Mouse (Mus musculus) thymus, postnatal 36 days (tissue): ENCODE results near the gene Bicdl1.
A peak's percentile ranks its signal among the peaks of the same experiment; 100 is the strongest.
"Not testable (repeated sequence)": the region's sequence is repeated elsewhere in the genome, so short reads cannot be mapped to it uniquely, and the experiment has no call there.

Source experiments
- DNase-seq, 2 experiments: peaks; one replicate each; pipeline ENCODE4 v3.0.0; 2022; ENCODE audit warnings: mixed read lengths in 2 of 2

Bicdl1 gene

GRCm38 (mm10) chr5:115731001-115731731, at the start of gene Bicdl1:
Bicdl1 (minus strand) TSS chr5:115731621.
- peak; percentile 73 to 78 for DNase-seq

GRCm38 (mm10) chr5:115776911-115777310, 45.5 kb upstream of the Bicdl1 start:
- no peak for DNase-seq

- DNase-seq: no peak
Measured at GRCm38 (mm10) chr5:115775350-115775749, 43.9 kb upstream of the Bicdl1 start.

GRCm38 (mm10) chr5:115770048-115770447, 38.6 kb upstream of the Bicdl1 start:
- DNase-seq: no peak

- DNase-seq: no peak
Measured at GRCm38 (mm10) chr5:115769116-115769515, 37.7 kb upstream of the Bicdl1 start.

- no peak for DNase-seq
Measured at GRCm38 (mm10) chr5:115766821-115767220, 35.4 kb upstream of the Bicdl1 start.

GRCm38 (mm10) chr5:115763981-115764380, 32.6 kb upstream of the Bicdl1 start:
- no peak for DNase-seq

- peak; percentile 74 to 81 for DNase-seq
Measured at GRCm38 (mm10) chr5:115760903-115761302, 29.5 kb upstream of the Bicdl1 start.

GRCm38 (mm10) chr5:115758431-115759180, 27.2 kb upstream of the Bicdl1 start:
- no peak for DNase-seq

- no peak for DNase-seq
Measured at GRCm38 (mm10) chr5:115757516-115757915, 26.1 kb upstream of the Bicdl1 start.

GRCm38 (mm10) chr5:115755501-115755900, 24.1 kb upstream of the Bicdl1 start:
- DNase-seq: no peak

GRCm38 (mm10) chr5:115754831-115755230, 23.4 kb upstream of the Bicdl1 start:
- peak; percentile 70 to 83 for DNase-seq

GRCm38 (mm10) chr5:115752883-115753282, 21.5 kb upstream of the Bicdl1 start:
- no peak for DNase-seq

- not testable (repeated sequence) for DNase-seq
Measured at GRCm38 (mm10) chr5:115751916-115752315, 20.5 kb upstream of the Bicdl1 start.

- no peak for DNase-seq
Measured at GRCm38 (mm10) chr5:115748316-115748715, 16.9 kb upstream of the Bicdl1 start.

GRCm38 (mm10) chr5:115745319-115745718, 13.9 kb upstream of the Bicdl1 start:
- DNase-seq: no peak

- DNase-seq: no peak
Measured at GRCm38 (mm10) chr5:115738032-115738431, 6.6 kb upstream of the Bicdl1 start.

- DNase-seq: no peak
Measured at GRCm38 (mm10) chr5:115734570-115734969, 3.1 kb upstream of the Bicdl1 start.

GRCm38 (mm10) chr5:115732849-115733216, 1.4 kb upstream of the Bicdl1 start:
- DNase-seq: no peak

GRCm38 (mm10) chr5:115732176-115732848, 891 bp upstream of the Bicdl1 start:
- DNase-seq: peak; percentile 100

GRCm38 (mm10) chr5:115731732-115732175, 333 bp upstream of the Bicdl1 start:
- DNase-seq: peak in 1 of 2 experiments; percentile 70

- no peak for DNase-seq
Measured at GRCm38 (mm10) chr5:115730314-115730713, 1.1 kb downstream of the Bicdl1 start.

GRCm38 (mm10) chr5:115726581-115726980, 4.8 kb downstream of the Bicdl1 start:
- peak in 1 of 2 experiments; percentile 34 for DNase-seq
